Mouse (Mus musculus): ENCODE measurements around the gene Bach2. TPM values are rescaled to one million over a fixed set of nuclear protein-coding genes. Genes with fewer than 3 reads are reported as not detected.

Bach2 gene
- polyA plus RNA-seq, 1 experiment from 2014 or later, result 7.3 TPM

DNA sequence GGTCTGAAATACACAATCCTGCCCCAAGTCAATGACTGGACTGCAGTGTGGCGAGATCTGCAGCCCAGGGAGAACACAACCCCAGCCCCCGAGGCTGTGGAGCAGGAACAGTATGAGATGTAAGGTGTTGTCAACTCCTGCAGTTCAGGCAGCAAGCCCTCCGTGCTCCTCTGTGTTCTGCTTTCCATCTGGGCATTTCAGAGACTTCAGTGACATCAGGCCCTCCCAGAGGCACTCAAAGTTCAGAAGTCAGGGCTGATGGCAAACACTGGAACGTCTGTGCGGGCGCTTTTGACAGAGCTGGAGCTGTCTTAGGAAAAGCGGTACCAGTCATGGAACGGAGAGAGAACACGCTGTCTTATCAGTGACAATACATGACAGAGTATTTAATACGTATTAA, 4.9 kb downstream of the Bach2 start:
- no peak overlapping the region for H3K27ac ChIP-seq (replicated peaks; ENCODE audit: low read depth, low read length)
- WGBS, result 51% methylated on average over 10 of the region's 10 CpGs
- peaks cover 5% of the 10 kb centered on the region for H3K4me1 ChIP-seq (ENCODE audit: control insufficient read depth, insufficient read depth, low read length)
- no peaks in the 10 kb centered on the region for H3K9me3 ChIP-seq (ENCODE audit: control insufficient read depth, low read length)
- H3K27me3 ChIP-seq (replicated peaks; ENCODE audit: control insufficient read depth, insufficient read depth, low read length), result no peaks in the 10 kb centered on the region
- no peak overlapping the region for H3K9ac ChIP-seq (ENCODE audit: low read depth, low read length)
- DNase-seq (ENCODE audit: low spot score) (no peak), ATAC-seq (ENCODE audit: low read depth) (no peak)
- H3K4me2 ChIP-seq (ENCODE audit: low read depth, low read length), result no peak overlapping the region
- no peak overlapping the region for H3K4me3 ChIP-seq (ENCODE audit: low read depth, low read length)
- H3K36me3 ChIP-seq (ENCODE audit: control insufficient read depth, insufficient read depth, low read length), result no peaks in the 10 kb centered on the region

DNA sequence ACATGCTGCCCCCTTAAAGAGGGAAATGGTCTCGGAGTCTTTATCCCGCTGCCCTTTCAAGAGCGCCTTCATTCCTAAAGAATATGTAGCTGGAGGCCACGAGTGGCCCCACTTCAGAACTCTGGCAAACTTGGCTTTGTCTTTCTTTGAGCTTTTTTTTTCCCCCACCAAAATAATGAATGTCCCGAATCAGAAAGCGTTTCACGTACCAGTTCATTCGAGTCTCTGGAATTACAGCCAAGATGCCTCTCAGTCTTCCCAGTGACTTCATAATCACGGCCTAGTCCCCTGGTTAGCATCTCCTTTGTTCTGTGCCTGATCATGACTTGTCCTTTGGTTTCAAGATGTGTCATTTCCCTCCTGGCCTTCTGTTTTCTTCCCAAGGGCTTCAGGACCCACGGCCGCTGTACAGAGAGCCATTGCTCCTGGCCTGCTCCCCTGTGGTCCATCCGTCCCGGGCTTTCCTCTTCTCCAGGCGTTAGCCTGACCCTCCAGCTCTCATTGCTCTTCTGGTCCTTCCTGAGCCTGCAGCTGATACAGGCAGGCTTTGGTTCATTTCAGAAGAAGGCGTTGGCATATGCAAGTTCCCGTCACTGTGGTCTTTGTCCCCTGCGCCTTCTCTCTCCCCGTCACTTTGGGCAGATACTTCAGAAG, 5.6 kb downstream of the Bach2 start:
- Histone ChIP-seq H3K9ac (ENCODE audit: low read depth, low read length) (no peak overlapping the region), H3K9me3 (ENCODE audit: control insufficient read depth, low read length) (no peaks in the 10 kb centered on the region), H3K36me3 (ENCODE audit: control insufficient read depth, insufficient read depth, low read length) (no peaks in the 10 kb centered on the region), H3K27ac (replicated peaks; ENCODE audit: low read depth, low read length) (no peak overlapping the region), H3K27me3 (replicated peaks; ENCODE audit: control insufficient read depth, insufficient read depth, low read length) (no peaks in the 10 kb centered on the region), H3K4me1 (ENCODE audit: control insufficient read depth, insufficient read depth, low read length) (peaks cover 8% of the 10 kb centered on the region), H3K4me2 (ENCODE audit: low read depth, low read length) (no peak overlapping the region), H3K4me3 (ENCODE audit: low read depth, low read length) (no peak overlapping the region)
- DNase-seq (ENCODE audit: low spot score), result no peak
- 59% methylated on average over 18 of the region's 18 CpGs for WGBS
- ATAC-seq (ENCODE audit: low read depth), result no peak

DNA sequence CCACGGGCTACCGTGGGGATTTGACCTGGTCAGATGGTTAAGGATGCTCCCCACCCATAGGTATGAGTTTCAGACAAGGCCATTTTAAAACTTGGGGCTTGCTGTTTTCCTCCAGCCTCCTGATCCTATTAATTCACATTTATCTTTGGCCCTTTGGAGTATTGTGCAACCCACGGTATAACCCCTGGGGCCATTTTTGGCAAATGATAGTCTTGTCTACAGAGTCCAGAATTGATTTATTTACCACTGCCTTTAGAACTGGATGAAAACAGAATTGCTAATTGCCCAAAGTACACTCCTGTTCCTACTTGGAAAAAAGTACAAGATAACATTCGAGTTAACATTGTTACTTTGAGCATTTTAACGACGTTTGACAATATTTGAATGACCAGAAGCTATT, 7.0 kb downstream of the Bach2 start:
- no peaks in the 10 kb centered on the region for H3K27me3 ChIP-seq (replicated peaks; ENCODE audit: control insufficient read depth, insufficient read depth, low read length)
- ATAC-seq (ENCODE audit: low read depth), result no peak
- H3K36me3 ChIP-seq (ENCODE audit: control insufficient read depth, insufficient read depth, low read length), result no peaks in the 10 kb centered on the region
- 82% methylated on average over 6 of the region's 6 CpGs for WGBS
- no peaks in the 10 kb centered on the region for H3K9me3 ChIP-seq (ENCODE audit: control insufficient read depth, low read length)
- no peak overlapping the region for H3K4me2 ChIP-seq (ENCODE audit: low read depth, low read length)
- H3K27ac ChIP-seq (replicated peaks; ENCODE audit: low read depth, low read length), result no peak overlapping the region
- H3K4me1 ChIP-seq (ENCODE audit: control insufficient read depth, insufficient read depth, low read length), result peaks cover 17% of the 10 kb centered on the region
- H3K9ac ChIP-seq (ENCODE audit: low read depth, low read length), result no peak overlapping the region
- no peak overlapping the region for H3K4me3 ChIP-seq (ENCODE audit: low read depth, low read length)
- no peak for DNase-seq (ENCODE audit: low spot score)

DNA sequence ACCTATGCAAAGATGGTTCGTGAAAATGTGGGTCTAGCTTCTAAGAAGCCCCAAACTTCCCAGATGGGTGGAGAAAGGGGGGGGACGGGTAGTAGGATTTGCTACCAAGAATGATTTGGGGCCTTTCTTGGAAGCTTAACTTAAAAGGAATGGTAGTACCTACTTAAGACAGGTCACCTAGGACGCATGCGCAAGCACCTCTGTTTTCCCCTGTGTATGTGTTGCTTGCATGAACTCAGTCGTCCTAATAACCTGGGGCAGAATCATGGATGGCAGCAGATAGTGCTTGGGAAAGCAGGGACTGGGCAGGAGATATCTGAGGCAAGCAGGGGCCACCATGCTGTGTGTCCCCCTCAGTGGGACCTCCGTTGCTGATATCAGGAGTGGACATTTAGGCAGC, 7.4 kb downstream of the Bach2 start:
- no peak for ATAC-seq (ENCODE audit: low read depth)
- Histone ChIP-seq H3K27ac (replicated peaks; ENCODE audit: low read depth, low read length) (no peak overlapping the region), H3K4me3 (ENCODE audit: low read depth, low read length) (no peak overlapping the region), H3K4me2 (ENCODE audit: low read depth, low read length) (no peak overlapping the region), H3K9me3 (ENCODE audit: control insufficient read depth, low read length) (no peaks in the 10 kb centered on the region), H3K27me3 (replicated peaks; ENCODE audit: control insufficient read depth, insufficient read depth, low read length) (no peaks in the 10 kb centered on the region), H3K9ac (ENCODE audit: low read depth, low read length) (no peak overlapping the region), H3K4me1 (ENCODE audit: control insufficient read depth, insufficient read depth, low read length) (peaks cover 18% of the 10 kb centered on the region), H3K36me3 (ENCODE audit: control insufficient read depth, insufficient read depth, low read length) (no peaks in the 10 kb centered on the region)
- no peak for DNase-seq (ENCODE audit: low spot score)
- 80% methylated on average over 6 of the region's 6 CpGs for WGBS

DNA sequence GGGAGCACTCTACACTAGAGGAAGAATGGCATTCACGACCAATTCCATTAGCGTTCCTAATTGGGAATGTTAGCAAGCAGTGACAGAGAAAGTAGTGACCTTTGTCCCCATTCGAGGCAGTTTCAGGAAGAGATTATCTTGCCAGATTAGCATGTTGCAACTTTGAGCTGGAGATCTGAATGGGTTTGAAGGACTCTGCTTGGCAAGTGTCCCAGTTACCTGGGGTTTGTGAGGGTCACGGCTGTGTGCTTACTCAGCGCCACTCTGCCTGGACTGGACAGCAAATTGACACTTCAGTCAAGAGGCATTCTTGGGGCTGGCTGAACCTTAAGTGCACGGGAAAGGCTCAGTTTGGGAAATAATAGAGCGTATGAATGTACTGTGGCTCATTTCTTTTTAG, 8.2 kb downstream of the Bach2 start:
- H3K36me3 ChIP-seq (ENCODE audit: control insufficient read depth, insufficient read depth, low read length), result no peaks in the 10 kb centered on the region
- no peak overlapping the region for H3K4me3 ChIP-seq (ENCODE audit: low read depth, low read length)
- no peaks in the 10 kb centered on the region for H3K9me3 ChIP-seq (ENCODE audit: control insufficient read depth, low read length)
- no peak overlapping the region for H3K27ac ChIP-seq (replicated peaks; ENCODE audit: low read depth, low read length)
- peaks cover 23% of the 10 kb centered on the region for H3K4me1 ChIP-seq (ENCODE audit: control insufficient read depth, insufficient read depth, low read length)
- WGBS, result 28% methylated on average over 7 of the region's 7 CpGs
- DNase-seq (ENCODE audit: low spot score) (peak; percentile 36), ATAC-seq (ENCODE audit: low read depth) (no peak)
- H3K4me2 ChIP-seq (ENCODE audit: low read depth, low read length), result no peak overlapping the region
- H3K27me3 ChIP-seq (replicated peaks; ENCODE audit: control insufficient read depth, insufficient read depth, low read length), result no peaks in the 10 kb centered on the region
- no peak overlapping the region for H3K9ac ChIP-seq (ENCODE audit: low read depth, low read length)

DNA sequence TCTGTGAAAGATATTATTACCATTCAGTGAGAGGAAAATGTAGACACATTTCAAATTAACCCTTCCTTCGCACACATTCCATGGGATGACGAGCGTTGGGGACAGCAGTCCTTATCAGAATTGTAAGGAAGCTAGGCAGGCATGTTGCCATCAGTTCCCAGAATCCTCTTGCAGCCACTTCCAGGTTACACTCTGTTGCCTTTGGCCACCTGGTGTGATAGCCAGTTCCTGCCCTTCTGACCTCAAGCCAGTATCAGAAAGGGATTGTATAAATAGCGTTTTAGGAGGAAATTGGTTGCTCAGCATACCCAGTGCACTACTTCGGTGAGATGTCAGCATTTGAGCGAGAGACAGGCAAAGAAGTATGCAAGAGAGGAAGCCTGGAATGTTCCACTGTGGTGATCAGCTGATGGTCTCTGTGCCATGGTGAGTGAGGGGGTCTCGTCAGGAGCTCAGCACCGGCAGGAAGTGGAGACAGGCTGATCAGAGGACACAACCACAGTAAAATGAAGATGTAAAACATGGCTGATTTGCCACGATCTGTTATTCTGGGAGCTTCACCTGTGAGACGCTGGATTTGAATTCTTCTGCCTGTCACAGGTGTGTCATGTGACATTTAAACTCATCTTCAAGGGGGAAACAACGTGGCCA, 9.0 kb downstream of the Bach2 start:
- H3K27me3 ChIP-seq (replicated peaks; ENCODE audit: control insufficient read depth, insufficient read depth, low read length), result no peaks in the 10 kb centered on the region
- H3K36me3 ChIP-seq (ENCODE audit: control insufficient read depth, insufficient read depth, low read length), result no peaks in the 10 kb centered on the region
- peaks cover 23% of the 10 kb centered on the region for H3K4me1 ChIP-seq (ENCODE audit: control insufficient read depth, insufficient read depth, low read length)
- H3K9me3 ChIP-seq (ENCODE audit: control insufficient read depth, low read length), result no peaks in the 10 kb centered on the region
- DNase-seq (ENCODE audit: low spot score) (no peak), ATAC-seq (ENCODE audit: low read depth) (no peak)
- no peak overlapping the region for H3K9ac ChIP-seq (ENCODE audit: low read depth, low read length)
- 74% methylated on average over 11 of the region's 11 CpGs for WGBS
- no peak overlapping the region for H3K27ac ChIP-seq (replicated peaks; ENCODE audit: low read depth, low read length)
- no peak overlapping the region for H3K4me2 ChIP-seq (ENCODE audit: low read depth, low read length)
- no peak overlapping the region for H3K4me3 ChIP-seq (ENCODE audit: low read depth, low read length)

DNA sequence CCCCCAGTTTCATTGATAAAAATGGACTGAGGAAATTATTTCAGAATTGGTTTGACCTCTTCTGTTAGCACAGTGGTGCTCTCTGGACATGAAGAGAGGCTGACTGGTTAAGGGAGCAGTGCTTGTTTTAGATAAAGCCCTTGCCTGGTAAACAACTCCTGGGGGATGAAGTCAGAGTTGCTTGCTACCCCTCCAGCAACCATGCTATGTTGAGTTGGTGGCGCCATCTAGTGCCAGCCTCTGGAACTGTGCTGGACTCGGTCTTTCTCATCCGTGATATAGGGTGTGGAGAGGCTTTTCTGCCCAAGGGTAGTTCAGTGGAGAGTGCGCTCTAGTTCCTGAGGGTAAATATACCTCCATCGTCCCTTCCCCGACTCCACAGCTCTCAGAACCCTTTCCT, 9.6 kb downstream of the Bach2 start:
- Histone ChIP-seq H3K27me3 (replicated peaks; ENCODE audit: control insufficient read depth, insufficient read depth, low read length) (no peaks in the 10 kb centered on the region), H3K4me3 (ENCODE audit: low read depth, low read length) (no peak overlapping the region), H3K9me3 (ENCODE audit: control insufficient read depth, low read length) (no peaks in the 10 kb centered on the region), H3K9ac (ENCODE audit: low read depth, low read length) (no peak overlapping the region), H3K27ac (replicated peaks; ENCODE audit: low read depth, low read length) (no peak overlapping the region), H3K36me3 (ENCODE audit: control insufficient read depth, insufficient read depth, low read length) (no peaks in the 10 kb centered on the region), H3K4me2 (ENCODE audit: low read depth, low read length) (no peak overlapping the region), H3K4me1 (ENCODE audit: control insufficient read depth, insufficient read depth, low read length) (peaks cover 23% of the 10 kb centered on the region)
- peak; percentile 56 for DNase-seq (ENCODE audit: low spot score)
- no peak for ATAC-seq (ENCODE audit: low read depth)
- WGBS, result 39% methylated on average over 6 of the region's 6 CpGs

DNA sequence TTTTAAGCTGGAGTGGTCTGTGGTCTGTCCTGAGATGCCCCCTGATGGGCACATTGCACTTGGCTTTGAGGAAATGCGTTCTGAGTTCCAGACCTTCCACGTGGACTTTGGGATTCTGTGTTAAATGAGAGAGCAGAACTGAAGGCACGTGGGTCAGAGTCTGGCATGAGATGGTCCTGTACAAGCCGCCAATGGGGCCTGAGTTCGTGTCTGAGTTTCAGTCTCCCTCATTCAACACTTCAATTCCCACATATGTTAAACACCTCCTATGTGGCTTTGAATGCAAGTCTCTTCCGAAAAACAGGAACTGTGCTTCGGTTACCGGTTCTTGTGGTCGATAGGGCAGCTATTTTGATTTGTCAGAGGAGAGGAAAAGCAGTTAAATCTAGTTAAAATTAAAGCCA, 10.4 kb downstream of the Bach2 start:
- Histone ChIP-seq H3K4me3 (ENCODE audit: low read depth, low read length) (no peak overlapping the region), H3K4me1 (ENCODE audit: control insufficient read depth, insufficient read depth, low read length) (peaks cover 23% of the 10 kb centered on the region), H3K36me3 (ENCODE audit: control insufficient read depth, insufficient read depth, low read length) (no peaks in the 10 kb centered on the region), H3K9ac (ENCODE audit: low read depth, low read length) (no peak overlapping the region), H3K9me3 (ENCODE audit: control insufficient read depth, low read length) (no peaks in the 10 kb centered on the region), H3K27ac (replicated peaks; ENCODE audit: low read depth, low read length) (no peak overlapping the region), H3K4me2 (ENCODE audit: low read depth, low read length) (no peak overlapping the region), H3K27me3 (replicated peaks; ENCODE audit: control insufficient read depth, insufficient read depth, low read length) (no peaks in the 10 kb centered on the region)
- ATAC-seq (ENCODE audit: low read depth) (no peak), DNase-seq (ENCODE audit: low spot score) (no peak)
- WGBS, result 52% methylated on average over 9 of the region's 9 CpGs
